Mouse (Mus musculus) induced T-regulatory cell, adult 2 months (primary cell): Measurements from ENCODE around the gene Zfp458.
A peak's percentile ranks its signal among the peaks of the same experiment; 100 is the strongest.

ENCODE experiments used
- DNase-seq: peaks from one replicate; pipeline ENCODE4 v3.0.0-alpha.2; 2012; ENCODE audit warnings: low read depth

The Zfp458 gene

GRCm38 (mm10) chr13:67278314-67278713, at the start of gene Zfp458:
Gene Zfp458, minus strand, starts transcription at chr13:67278466.
- no peak for DNase-seq

DNA sequence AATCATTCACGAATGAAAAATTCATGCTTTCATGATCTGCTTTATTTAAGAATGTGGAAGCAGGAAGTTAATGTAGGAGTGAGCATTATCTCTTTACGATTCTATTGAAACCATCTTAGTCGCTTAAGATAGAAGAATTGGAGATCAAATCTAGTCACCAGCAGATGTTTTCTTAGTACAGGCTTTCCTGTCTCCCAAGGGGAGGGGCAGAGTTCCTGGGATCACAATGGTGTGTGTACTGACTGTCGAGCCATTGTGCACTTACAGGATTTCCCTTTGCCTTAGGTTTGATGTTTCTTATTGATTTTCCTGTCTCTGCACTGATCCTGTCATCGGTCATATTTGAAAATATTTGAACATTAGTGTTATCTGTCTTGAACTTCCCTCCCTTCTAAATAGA, 28.5 kb upstream of the Zfp458 start:
- DNase-seq, result no peak

GRCm38 (mm10) chr13:67305822-67306672, 27.8 kb upstream of the Zfp458 start, which contains the start of gene Zfp457:
Gene Zfp457, minus strand, starts transcription at chr13:67306485.
- DNase-seq, result peak; percentile 95

GRCm38 (mm10) chr13:67269383-67270065, 8.7 kb downstream of the Zfp458 start:
- peak; percentile 17 for DNase-seq

DNA sequence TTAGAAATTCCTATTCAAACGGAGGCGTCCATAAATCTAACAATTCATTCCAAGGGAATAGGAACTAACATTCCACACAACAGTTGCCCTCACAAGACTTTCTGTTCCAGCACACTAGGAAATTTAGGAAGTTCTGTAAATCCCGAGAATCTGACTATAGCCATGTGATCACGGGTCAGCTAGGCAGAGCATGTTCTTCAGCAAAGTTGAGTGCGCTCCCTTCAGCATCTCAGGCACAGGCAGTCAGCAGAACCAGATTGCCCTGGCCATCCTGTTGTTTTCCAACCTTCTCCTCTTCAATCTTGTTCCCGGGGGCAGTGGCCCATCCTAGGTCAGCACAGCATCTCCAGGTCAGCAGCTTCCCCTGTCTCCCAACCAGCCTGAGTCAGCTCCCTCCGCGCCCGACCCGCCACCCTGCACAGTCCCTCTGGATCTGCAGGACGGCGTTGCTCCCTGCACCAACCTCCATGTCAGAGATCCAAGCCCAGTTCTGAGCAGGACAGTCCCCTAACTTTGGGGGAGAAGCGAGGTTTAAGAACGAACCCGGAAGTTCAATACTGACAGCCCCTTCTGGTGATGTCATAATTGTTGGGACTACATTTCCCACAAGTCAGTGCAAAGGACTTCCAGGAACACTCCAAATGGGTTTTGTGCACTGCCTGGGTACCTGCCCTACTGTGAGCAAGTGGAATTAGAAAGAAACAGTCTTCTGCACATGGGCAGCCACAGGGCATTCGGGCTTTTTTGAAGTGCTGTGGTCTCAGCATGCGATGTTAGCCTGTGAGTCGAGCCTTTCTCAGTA, 9.5 kb downstream of the Zfp458 start:
- DNase-seq, result peak; percentile 94

DNA sequence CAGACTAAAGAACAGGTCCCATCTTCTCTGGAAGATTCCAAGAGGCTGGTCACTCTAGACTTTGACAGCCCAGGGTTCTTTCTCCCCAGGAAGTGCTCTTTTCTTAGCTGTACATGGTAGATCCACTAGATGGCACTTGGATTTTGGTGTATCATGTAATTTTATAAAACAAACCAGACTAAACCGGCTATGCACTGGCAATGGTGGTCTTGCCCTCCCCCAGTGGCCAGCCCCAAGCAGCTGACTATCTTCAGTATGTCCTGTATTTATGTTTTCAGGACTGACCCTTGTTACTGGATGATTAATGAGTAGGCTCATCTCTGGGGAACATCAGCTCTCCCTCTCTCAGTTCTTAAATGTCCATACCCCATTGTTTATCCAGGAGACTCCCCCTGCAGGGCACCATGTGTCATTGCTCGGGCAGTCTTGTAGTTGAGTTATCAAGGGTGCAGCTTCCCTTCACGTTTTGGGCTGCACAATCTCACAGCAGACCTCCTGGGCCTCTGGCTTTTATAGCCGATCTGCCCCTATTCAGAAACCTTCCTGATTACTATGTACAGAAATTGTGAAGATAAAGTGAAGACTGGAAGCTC, 64.2 kb downstream of the Zfp458 start:
- peak; percentile 56 for DNase-seq
